Mouse (Mus musculus): Measurements from ENCODE around the gene Ddr1.
A peak's percentile ranks its signal among the peaks of the same experiment; 100 is the strongest.
"Not testable (repeated sequence)": the region's sequence is repeated elsewhere in the genome, so short reads cannot be mapped to it uniquely, and the experiment has no call there.

Ddr1 gene

GRCm38 (mm10) chr17:35704621-35705464 is at the start of gene Ddr1:
TSS of gene Ddr1 (minus strand) at chr17:35704621.
- peak; percentile 85 for DNase-seq

DNA sequence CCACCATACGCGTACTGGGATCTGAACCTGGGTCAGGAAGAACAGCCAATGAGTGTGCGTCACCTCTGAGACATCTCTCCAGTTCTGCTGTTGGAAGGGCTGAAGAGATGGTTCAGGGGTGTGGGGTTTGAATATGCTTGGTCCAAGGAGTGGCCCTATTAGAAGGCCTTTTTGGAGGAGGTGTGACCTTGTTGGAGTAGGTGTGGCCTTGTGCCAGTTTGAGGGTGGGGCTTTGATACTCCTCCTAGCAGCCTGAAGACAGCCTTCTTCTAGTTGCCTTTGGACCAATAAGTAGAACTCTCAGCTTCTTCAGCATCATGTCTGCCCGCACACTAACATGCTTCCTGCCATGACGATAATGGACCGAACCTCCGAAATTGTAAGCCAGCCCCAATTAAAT is 49.2 kb upstream of the Ddr1 start:
- no peak for DNase-seq

DNA sequence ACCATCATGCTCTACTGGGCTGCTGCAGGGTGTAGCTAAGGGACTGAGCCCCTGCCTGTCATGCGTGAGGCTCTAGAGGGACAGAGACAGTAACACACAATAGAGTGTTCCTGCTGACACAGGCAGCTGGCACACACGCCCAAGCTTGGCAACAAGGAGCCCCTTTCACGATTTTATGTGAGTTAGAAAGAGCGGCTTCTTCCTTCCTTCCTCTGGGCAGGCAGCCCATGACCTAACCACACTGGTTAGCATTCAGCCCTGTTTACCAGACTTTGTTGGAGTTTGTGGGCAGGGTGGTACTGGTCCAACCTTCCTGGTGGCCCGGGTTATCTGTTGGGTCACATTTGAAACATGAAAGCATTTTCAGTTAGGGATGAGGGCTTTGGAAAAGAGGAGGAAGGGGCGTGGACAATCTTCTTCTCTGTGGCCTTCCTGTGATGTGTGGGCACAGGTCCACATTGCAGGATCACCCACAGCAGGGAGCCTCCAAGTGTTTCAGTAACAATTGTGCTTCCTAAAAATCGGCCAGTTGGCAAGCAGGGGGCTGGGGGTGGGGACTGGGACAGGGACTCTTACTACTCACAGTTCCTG is 47.9 kb upstream of the Ddr1 start:
- peak; percentile 45 for DNase-seq

DNA sequence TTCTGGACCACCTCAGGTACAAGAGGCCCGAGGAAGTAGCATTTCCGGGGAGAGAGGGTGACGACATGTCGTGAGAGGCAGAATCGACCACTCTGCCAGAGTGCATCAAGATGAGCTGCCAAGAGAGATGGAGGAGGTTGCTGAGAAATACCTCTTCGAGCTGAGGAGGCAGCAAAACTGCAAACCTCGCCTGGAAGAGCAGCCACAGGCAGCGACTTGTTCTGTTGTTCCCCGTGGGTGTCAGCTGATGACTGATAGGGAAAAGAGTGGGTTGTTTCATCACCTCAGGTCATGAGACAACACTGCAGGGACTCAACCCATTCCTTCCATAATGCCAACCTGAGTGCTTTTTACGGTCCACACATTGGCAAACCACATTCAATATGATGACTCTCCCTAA is 45.3 kb upstream of the Ddr1 start:
- no peak for DNase-seq

- DNase-seq, result no peak
These were observed 39.9 kb upstream of the Ddr1 start for GRCm38 (mm10) chr17:35744361-35744760.

- no peak for DNase-seq
These were observed 38.5 kb upstream of the Ddr1 start for GRCm38 (mm10) chr17:35742948-35743347.

GRCm38 (mm10) chr17:35741589-35742226 is 37.3 kb upstream of the Ddr1 start:
- DNase-seq, result no peak

DNA sequence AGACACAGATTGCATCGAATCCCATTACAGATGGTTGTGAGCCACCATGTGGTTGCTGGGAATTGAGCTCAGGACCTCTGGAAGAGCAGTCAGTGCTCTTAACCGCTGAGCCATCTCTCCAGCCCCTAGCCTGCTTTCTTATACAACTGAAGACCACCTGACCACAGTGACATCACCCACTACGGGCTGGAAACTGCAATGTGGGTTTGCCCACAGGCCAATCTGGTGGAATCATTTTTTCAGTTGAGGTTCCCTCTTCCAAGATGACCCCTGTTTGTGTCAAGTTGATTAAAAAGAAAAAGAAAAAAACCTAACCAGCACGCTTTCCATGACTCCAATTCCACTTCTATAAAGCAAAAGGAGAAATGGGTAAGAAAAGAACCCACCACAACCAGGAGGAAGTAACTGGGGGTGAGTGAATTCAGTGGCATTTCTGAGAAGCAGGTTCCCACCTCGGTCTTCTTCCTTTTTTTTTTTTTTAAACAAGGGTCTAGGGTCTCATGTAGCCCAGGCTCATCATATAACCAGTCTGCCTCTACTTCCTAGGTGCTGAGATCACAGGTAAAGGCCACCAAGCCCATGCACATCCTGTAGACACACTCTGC is 36.0 kb upstream of the Ddr1 start:
- DNase-seq, result no peak

- DNase-seq, result peak; percentile 97
These were observed 35.3 kb upstream of the Ddr1 start for GRCm38 (mm10) chr17:35739675-35740074.

DNA sequence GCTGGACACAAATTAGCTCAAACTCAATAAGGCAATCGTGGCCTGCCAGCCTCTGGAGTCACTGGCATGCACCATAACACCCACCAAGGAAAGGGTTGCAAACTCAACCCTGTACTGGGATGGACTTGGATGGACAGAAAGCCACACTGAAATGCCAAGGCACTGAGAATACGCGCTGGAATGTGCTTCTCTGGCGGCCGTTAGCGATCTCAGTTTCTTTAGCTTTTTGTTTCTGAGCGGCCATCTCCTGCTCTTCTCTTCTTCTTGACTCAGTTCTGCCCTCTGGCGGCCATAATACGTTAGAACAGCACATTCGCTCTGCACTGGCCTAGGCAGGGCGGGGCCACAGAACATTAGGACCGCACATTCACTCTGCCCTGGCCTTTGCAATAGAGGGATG is 33.3 kb upstream of the Ddr1 start:
- peak; percentile 92 for DNase-seq

- peak; percentile 85 for DNase-seq
These were observed 32.0 kb upstream of the Ddr1 start for GRCm38 (mm10) chr17:35736280-35736960.

DNA sequence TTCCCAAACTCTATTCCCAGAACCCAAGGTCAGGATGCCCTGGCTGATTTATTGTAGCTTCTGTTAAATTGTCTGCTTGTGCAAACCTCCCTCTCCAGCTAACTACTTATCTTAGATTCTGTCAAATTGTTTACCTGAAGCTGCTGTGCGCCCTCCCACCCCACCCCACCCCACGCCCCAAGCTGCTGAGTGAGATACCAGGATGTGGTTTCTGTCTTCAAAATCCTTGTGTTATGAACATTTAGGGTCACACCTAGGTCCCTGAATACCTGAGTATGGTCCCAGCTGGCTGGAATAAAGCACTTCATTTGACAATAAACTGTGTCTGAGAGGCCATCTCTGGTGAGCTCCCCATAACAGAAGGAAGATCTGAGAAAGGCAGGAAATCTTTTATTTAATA is 30.1 kb upstream of the Ddr1 start:
- DNase-seq, result no peak

DNA sequence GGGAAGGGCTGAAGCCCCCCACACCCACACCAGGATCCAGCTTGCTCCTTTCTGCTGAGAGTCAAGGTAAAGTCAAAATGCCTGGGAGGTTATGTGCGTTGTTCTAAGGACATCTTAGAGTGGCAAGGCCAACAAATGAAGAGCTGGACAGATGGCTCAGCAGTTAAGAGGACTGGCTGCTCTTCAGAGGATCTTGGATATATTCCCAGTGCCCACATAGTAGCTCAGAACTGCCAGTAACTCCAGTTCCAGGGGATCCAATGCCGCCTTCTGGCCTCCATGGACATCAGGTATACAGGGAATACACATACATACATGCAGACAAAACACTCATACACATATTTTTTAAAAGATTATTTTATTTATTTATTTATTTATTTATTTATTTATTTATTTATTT is 29.0 kb upstream of the Ddr1 start:
- DNase-seq, result no peak

GRCm38 (mm10) chr17:35731431-35732145 is 27.2 kb upstream of the Ddr1 start:
- DNase-seq, result no peak

- not testable (repeated sequence) for DNase-seq
These were observed 25.7 kb upstream of the Ddr1 start for GRCm38 (mm10) chr17:35730112-35730511.

DNA sequence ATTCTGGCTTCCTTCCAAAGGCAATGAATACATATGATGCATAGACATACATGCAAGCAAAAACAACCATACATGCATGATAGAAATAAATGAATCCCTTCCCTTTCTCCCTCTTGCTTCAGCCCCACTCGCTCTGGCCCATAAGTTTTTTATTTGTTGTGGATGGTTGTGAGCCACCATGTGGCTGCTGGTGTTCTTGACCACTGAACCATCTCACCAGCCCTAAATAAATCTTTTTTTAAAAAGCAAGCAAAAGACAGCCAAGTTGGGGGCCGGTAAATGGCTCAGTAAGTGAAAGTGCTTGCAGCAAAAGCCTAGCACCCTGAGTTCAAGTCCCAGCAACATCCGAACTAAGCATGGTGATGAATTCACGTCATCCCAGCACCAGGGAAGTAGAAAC is 24.4 kb upstream of the Ddr1 start:
- peak; percentile 53 for DNase-seq

DNA sequence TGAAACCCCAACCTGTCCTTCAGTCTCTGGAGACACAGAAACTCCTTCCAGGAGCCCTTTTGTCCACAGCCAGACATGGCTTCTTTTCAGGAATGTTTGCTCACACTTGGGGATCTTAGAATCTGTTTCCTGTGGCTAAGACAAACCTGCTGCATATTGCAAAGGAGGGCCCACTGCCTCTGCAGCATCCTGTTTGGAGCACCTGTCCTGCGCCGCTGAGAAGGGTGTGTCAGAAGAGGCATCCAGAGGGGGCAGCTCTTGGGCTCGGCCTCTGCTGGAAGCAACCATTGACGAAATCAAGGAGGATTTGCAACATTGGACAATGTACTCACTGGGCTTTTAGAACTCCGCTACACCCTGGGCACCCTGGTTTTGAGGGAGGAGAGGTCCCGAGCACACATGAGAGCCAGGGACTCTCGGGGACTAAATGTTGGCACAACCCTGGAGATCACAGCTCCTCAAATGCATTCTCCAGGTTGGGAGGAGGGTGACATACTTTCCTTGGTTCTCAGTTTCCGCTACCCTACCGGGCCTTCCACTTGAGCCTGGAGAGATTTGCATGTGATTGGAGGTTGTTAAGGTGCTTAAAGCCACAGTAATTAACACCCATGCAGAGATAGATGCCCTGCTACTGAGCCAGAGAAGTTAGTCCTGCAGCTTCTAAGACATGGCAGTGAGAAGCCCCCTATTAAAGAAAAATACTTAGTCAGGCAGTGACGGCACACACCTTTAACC is 23.2 kb upstream of the Ddr1 start:
- DNase-seq, result no peak

- DNase-seq, result no peak
These were observed 22.6 kb upstream of the Ddr1 start for GRCm38 (mm10) chr17:35727028-35727427.

GRCm38 (mm10) chr17:35725286-35726232 is 21.1 kb upstream of the Ddr1 start:
- DNase-seq, result peak; percentile 99

DNA sequence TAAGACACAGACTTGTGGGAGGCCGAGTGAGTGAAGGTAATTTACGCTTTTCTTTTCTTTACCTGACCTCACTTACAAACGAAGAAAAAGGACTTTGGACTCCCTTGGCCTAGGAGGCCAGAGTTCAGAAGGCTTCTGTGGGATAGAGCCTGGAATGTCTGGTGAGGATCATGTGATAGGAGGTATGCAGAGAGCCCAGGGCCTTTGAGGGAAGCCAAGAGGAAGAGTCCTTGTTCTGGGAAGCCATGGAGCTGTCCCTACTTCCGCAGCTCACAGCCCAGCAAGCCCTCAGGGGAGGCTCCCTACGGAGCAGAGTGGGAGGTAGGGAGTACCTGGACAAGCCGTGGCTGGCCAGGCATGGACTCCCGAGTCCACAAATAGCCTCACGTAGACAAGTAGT is 17.3 kb upstream of the Ddr1 start:
- DNase-seq, result peak; percentile 87
